Mouse (Mus musculus) hindbrain, embryonic 14.5 days (tissue): ENCODE results near the gene Olfr1438-ps1. TPM values are rescaled to one million over a fixed set of nuclear protein-coding genes. Genes with fewer than 3 reads are reported as not detected.
"Not testable (repeated sequence)": the region's sequence is repeated elsewhere in the genome, so short reads cannot be mapped to it uniquely, and the experiment has no call there.

ENCODE experiments used
- ATAC-seq: fragments of 200-750 bp; cut with Nextera tagmentation; 2 replicates; pipeline ENCODE4 v1.8.0; 2017; ENCODE audit warnings: moderate number of reproducible peaks, mild to moderate bottlenecking, moderate TSS enrichment, moderate library complexity; ENCODE audit not compliant: low FRiP score
- DNase-seq: peaks from one replicate; pipeline ENCODE4 v3.0.0-alpha.2; 2015; ENCODE audit warnings: low spot score
- H3K27ac ChIP-seq: fragments of 300-500 bp; sonication (generic); 2 replicates; pipeline ENCODE4 v1.5.1; 2014; ENCODE audit warnings: mild to moderate bottlenecking, moderate library complexity
- H3K27me3 ChIP-seq: fragments of 300-500 bp; sonication (generic); 2 replicates; pipeline ENCODE4 v1.6.1; 2014; ENCODE audit warnings: mild to moderate bottlenecking, low read length, mixed read lengths; ENCODE audit not compliant: control insufficient read depth, insufficient read depth
- H3K36me3 ChIP-seq: fragments of 300-500 bp; sonication (generic); replicated peaks from 2 replicates; pipeline ENCODE4 v1.6.1; 2014; ENCODE audit not compliant: control insufficient read depth, insufficient read depth
- H3K4me1 ChIP-seq: fragments of 300-500 bp; sonication (generic); replicated peaks from 2 replicates; pipeline ENCODE4 v1.6.1; 2014; ENCODE audit warnings: antibody characterized with exemption, low read length, mixed read lengths; ENCODE audit not compliant: control insufficient read depth, insufficient read depth
- H3K4me2 ChIP-seq: fragments of 300-500 bp; sonication (generic); replicated peaks from 2 replicates; pipeline ENCODE4 v1.6.1; 2014; ENCODE audit warnings: mild to moderate bottlenecking, moderate library complexity
- H3K4me3 ChIP-seq: fragments of 300-500 bp; sonication (generic); replicated peaks from 2 replicates; pipeline ENCODE4 v1.5.1; 2014; ENCODE audit warnings: mild to moderate bottlenecking, low read length
- H3K9ac ChIP-seq: fragments of 300-500 bp; sonication (generic); 2 replicates; pipeline ENCODE4 v1.6.1; 2014
- H3K9me3 ChIP-seq: fragments of 300-500 bp; sonication (generic); 2 replicates; pipeline ENCODE4 v1.6.1; 2016; ENCODE audit warnings: low read length; ENCODE audit not compliant: control insufficient read depth
- WGBS: fragments of 180-500 bp; shearing (Covaris S2); extraction: QIAGEN DNeasy Blood & Tissue Kit; methylation state at CpG from one replicate; pipeline ENCODE4 v1.1.7; 2014; 5-methylcytosine and 5-hydroxymethylcytosine counted together
- polyA plus RNA-seq: library from polyadenylated mRNA; unstranded; fragments of >200 nt; fragmentation: Nextera tagmentation; extraction: Ambion mirVana; gene quantifications from 2 replicates; pipeline ENCODE4 v1.2.1, GENCODE M21; 2014

Olfr1438-ps1 gene
- polyA plus RNA-seq = not detected in 2 replicates

DNA sequence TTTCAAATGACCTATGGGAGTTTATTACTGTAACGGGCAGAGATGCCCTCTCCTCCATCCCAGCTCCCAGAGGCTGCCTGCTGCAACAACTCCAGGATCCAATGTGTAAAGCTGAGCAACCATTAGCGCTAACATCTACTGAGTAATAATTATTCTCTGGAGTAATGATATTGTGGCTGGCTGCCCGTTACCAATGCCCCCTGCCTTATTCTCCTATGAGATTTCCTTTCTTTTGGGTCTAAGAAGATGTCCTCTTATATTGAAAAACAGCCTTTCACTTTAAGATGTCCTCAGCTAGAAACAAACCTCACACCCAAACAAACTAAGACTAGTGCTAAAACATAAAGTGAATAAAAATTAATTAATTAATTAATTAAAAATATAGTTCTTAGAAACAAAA, at the start of gene Olfr1438-ps1:
Olfr1438-ps1 (minus strand) TSS at position 101 of the 400 bp plus-strand sequence.
- H3K4me3 ChIP-seq = no peak within 1 kb of the TSS
- 78% methylated on average over 3 of the region's 3 CpGs for WGBS
- DNase-seq (no peak), ATAC-seq (no peak)
- no peak within 1 kb of the TSS for H3K27ac ChIP-seq
- no peaks in the 10 kb centered on the region for H3K9me3 ChIP-seq
- H3K4me2 ChIP-seq = no peak within 1 kb of the TSS
- H3K4me1 ChIP-seq = no peaks in the 10 kb centered on the region
- no peaks in the 10 kb centered on the region for H3K27me3 ChIP-seq
- no peaks in the 10 kb centered on the region for H3K36me3 ChIP-seq
- no peak within 1 kb of the TSS for H3K9ac ChIP-seq

DNA sequence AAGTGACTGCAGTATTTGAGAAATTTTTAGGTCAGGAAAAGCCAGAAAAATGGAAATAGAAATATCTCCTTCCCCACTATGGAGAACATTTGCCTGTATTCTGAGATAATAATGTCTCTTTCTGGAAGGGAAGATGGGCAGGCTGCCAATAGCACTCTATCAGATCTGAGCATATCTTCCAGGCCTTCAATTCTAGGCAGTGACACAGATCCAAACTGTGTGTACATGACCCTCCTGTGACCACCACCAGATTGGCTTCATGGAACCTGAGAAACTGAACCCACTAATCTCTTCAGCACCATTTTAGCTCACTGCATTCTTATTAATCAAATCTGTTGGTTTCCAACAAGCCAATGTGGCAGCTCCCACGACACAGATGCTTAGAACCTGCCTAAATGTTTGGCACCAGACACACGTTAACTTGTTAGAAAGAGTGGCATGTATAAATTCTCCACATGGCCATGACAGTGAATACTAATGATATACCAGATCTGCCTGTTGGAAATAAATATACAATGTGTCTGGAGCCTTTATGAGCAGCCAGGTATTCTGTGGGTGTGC, 38.8 kb upstream of the Olfr1438-ps1 start:
- H3K9me3 ChIP-seq = no peaks in the 10 kb centered on the region
- ATAC-seq (no peak), DNase-seq (no peak)
- 75% methylated on average over 2 of the region's 2 CpGs for WGBS
- H3K4me1 ChIP-seq = no peaks in the 10 kb centered on the region
- no peak overlapping the region for H3K9ac ChIP-seq
- H3K4me2 ChIP-seq = no peak overlapping the region
- H3K36me3 ChIP-seq = no peaks in the 10 kb centered on the region
- no peak overlapping the region for H3K4me3 ChIP-seq
- no peaks in the 10 kb centered on the region for H3K27me3 ChIP-seq
- no peak overlapping the region for H3K27ac ChIP-seq

DNA sequence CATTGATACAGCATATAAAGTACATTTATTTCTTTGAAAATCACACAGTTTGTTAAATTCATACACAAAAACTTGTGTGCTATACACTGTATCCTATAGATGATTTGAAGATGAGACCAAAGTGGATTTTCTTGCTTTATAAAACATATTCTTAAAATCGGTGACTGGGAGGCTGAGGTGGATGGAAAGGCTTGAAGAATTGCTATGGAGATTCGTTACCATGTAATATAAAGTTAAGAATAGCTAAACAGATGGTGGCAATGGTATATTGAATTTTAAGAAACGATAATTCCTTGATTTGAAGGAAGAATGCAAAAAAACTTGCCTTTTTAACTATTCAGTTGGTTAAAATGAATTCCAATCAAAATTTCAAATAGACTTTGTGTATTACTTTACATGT, 37.3 kb upstream of the Olfr1438-ps1 start:
- ATAC-seq (no peak), DNase-seq (no peak)
- WGBS = 74% methylated on average over 3 of the region's 3 CpGs

DNA sequence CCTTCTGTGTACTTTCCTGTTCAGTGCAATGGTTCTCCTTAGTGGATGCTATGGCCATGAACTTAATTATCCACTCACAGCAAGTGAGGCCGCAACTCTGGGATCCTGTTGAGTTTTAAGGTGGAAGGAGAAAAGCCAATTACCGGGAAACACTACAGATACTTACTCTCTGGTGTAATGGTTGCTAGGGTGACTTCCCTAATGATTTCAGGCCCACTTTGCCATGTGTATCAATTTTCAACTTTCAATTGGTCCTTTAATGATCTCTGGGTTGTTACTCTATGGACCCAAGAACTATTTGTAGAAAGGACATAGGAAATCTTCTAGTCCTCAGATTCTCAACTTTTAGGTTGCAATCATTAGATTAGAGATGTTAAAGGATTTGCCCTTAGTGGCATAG, 10.7 kb downstream of the Olfr1438-ps1 start, which contains the start of gene Olfr1437:
Olfr1437 (minus strand) TSS at position 101 of the 400 bp plus-strand sequence.
- no peak within 1 kb of the TSS for H3K9ac ChIP-seq
- DNase-seq (no peak), ATAC-seq (no peak)
- no peaks in the 10 kb centered on the region for H3K36me3 ChIP-seq
- H3K4me1 ChIP-seq = no peaks in the 10 kb centered on the region
- no peaks in the 10 kb centered on the region for H3K9me3 ChIP-seq
- H3K4me2 ChIP-seq = no peak within 1 kb of the TSS
- H3K4me3 ChIP-seq = no peak within 1 kb of the TSS
- H3K27me3 ChIP-seq = no peaks in the 10 kb centered on the region
- no peak within 1 kb of the TSS for H3K27ac ChIP-seq
- WGBS = 93% methylated on average over 2 of the region's 2 CpGs

More for the DNA sequence above, 37.3 kb upstream of the Olfr1438-ps1 start:
- H3K4me1 ChIP-seq = no peaks in the 10 kb centered on the region
- H3K9ac ChIP-seq = no peak overlapping the region
- H3K4me3 ChIP-seq = no peak overlapping the region
- H3K27me3 ChIP-seq = no peaks in the 10 kb centered on the region
- H3K4me2 ChIP-seq = no peak overlapping the region
- H3K27ac ChIP-seq = no peak overlapping the region
- H3K9me3 ChIP-seq = no peaks in the 10 kb centered on the region
- no peaks in the 10 kb centered on the region for H3K36me3 ChIP-seq

DNA sequence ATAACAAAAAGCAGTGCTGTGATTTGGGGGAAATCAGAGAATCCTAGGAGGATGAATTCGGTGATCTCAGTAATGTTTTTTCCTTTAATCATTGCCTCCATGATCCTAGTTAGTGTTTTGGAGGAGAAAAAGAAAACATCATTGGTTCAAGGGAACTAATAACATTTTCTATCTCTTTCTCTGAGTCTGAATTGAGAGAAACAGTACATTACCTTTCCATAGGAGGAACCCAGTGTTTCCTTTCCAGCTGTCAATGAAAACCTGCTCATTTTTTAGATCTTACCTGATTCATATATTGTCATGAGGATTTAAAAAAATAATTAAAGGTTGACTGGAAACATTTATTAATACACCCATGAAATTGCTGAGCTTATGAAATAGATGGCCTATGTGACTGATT, 36.7 kb downstream of the Olfr1438-ps1 start, which contains the start of gene Olfr1436:
Olfr1436 (minus strand) TSS at position 101 of the 400 bp plus-strand sequence.
- H3K36me3 ChIP-seq, H3K4me1 ChIP-seq, H3K27ac ChIP-seq, DNase-seq, H3K9me3 ChIP-seq, H3K4me2 ChIP-seq, ATAC-seq, H3K4me3 ChIP-seq, H3K9ac ChIP-seq, H3K27me3 ChIP-seq: not testable (repeated sequence)
- 89% methylated on average over 1 of the region's 1 CpGs for WGBS

DNA sequence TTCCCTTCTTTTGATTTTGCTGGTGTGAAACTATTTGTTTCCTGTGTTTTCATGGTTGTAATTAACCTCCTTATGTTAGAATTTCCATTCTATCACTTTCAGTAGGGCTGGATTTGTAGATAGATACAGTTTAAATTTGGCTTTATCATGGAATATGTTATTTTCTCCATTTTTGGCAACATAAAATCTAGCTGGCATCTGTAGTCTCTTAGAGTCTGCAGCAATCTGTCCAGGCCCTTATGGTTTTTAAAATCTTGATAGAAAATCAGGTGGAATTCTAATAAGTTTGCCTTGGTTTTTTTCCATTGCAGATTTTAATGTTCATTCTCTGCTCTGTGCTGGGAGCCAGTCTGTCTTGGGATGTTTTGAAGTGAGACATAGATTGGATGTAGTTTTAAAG, 42.7 kb downstream of the Olfr1438-ps1 start:
- DNase-seq (no peak), ATAC-seq (no peak)
- no peak overlapping the region for H3K27ac ChIP-seq
- H3K4me3 ChIP-seq = no peak overlapping the region
- H3K4me2 ChIP-seq = no peak overlapping the region
- H3K4me1 ChIP-seq = no peaks in the 10 kb centered on the region
- H3K36me3 ChIP-seq = no peaks in the 10 kb centered on the region
- H3K27me3 ChIP-seq = no peaks in the 10 kb centered on the region
- no peak overlapping the region for H3K9ac ChIP-seq
- H3K9me3 ChIP-seq = no peaks in the 10 kb centered on the region

DNA sequence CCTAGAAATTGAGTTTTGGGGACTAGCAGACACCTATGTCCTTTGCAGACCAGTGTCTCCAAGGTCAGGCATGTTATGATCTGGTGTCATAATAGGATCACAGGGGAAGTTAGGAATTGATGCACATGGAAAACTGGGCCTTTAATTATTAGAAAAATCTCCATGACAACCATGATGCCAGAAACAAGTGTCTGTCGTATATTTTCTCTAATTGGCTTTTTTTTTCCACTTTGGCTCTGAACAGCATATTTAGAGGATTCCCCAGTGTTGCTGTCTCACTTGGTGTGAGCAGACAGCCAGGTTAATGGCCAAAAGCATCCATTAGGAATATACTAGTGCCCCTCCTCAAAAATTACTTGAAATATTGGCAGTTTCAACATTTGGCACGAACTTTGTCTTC, 56.2 kb downstream of the Olfr1438-ps1 start, which contains the start of gene Olfr1434:
Olfr1434 (plus strand) TSS at position 301 of the 400 bp plus-strand sequence.
- Histone ChIP-seq H3K4me3 (no peak within 1 kb of the TSS), H3K27ac (no peak within 1 kb of the TSS), H3K36me3 (no peaks in the 10 kb centered on the region), H3K4me1 (no peaks in the 10 kb centered on the region), H3K4me2 (no peak within 1 kb of the TSS), H3K27me3 (no peaks in the 10 kb centered on the region), H3K9me3 (no peaks in the 10 kb centered on the region), H3K9ac (no peak within 1 kb of the TSS)
- no peak for ATAC-seq
- no peak for DNase-seq
- 80% methylated on average over 2 of the region's 2 CpGs for WGBS

Other genes starting within 250 kb of the Olfr1438-ps1 start
- gene Olfr1426, start 243.9 kb downstream of the Olfr1438-ps1 start, polyA plus RNA-seq = not detected in 2 replicates
- gene Olfr1427, start 232.6 kb downstream of the Olfr1438-ps1 start, polyA plus RNA-seq = not detected in 2 replicates
- not detected in 2 replicates for gene Olfr1428, start 220.0 kb downstream of the Olfr1438-ps1 start, polyA plus RNA-seq
- not detected in 2 replicates for gene Olfr76, start 212.7 kb downstream of the Olfr1438-ps1 start, polyA plus RNA-seq
- not detected in 2 replicates for gene Olfr1555-ps1, start 165.8 kb downstream of the Olfr1438-ps1 start, polyA plus RNA-seq
- not detected in 2 replicates for gene Olfr1431, start 135.3 kb downstream of the Olfr1438-ps1 start, polyA plus RNA-seq
- gene Olfr1432, start 103.3 kb downstream of the Olfr1438-ps1 start, polyA plus RNA-seq = not detected in 2 replicates
- not detected in 2 replicates for gene Olfr262, start 94.3 kb downstream of the Olfr1438-ps1 start, polyA plus RNA-seq
- not detected in 2 replicates for gene Olfr235, start 74.9 kb downstream of the Olfr1438-ps1 start, polyA plus RNA-seq
- gene Olfr1434, start 56.1 kb downstream of the Olfr1438-ps1 start, polyA plus RNA-seq = not detected in 2 replicates
- not detected in 2 replicates for gene Olfr1436, start 36.8 kb downstream of the Olfr1438-ps1 start, polyA plus RNA-seq
- gene Olfr1437, start 10.8 kb downstream of the Olfr1438-ps1 start, polyA plus RNA-seq = not detected in 2 replicates
- gene Olfr1440, start 51.4 kb upstream of the Olfr1438-ps1 start, polyA plus RNA-seq = not detected in 2 replicates
- not detected in 2 replicates for gene Olfr1441, start 81.5 kb upstream of the Olfr1438-ps1 start, polyA plus RNA-seq
- not detected in 2 replicates for gene Pfpl, start 92.0 kb upstream of the Olfr1438-ps1 start, polyA plus RNA-seq
- 0.91 and 1.3 TPM in 2 replicates for gene Mpeg1, start 124.9 kb upstream of the Olfr1438-ps1 start, polyA plus RNA-seq
- gene Dtx4, start 165.5 kb upstream of the Olfr1438-ps1 start, polyA plus RNA-seq = 44.1 and 50.6 TPM in 2 replicates
- 7.1 and 7.5 TPM in 2 replicates for gene Fam111a, start 209.8 kb upstream of the Olfr1438-ps1 start, polyA plus RNA-seq